Mouse (Mus musculus) MN1 (cell line): ENCODE data around the gene Snn.

ENCODE experiments used
- DNase-seq: peaks from one replicate; pipeline ENCODE4 v3.0.0-alpha.2; 2016; ENCODE audit warnings: low spot score

Gene Snn

DNA sequence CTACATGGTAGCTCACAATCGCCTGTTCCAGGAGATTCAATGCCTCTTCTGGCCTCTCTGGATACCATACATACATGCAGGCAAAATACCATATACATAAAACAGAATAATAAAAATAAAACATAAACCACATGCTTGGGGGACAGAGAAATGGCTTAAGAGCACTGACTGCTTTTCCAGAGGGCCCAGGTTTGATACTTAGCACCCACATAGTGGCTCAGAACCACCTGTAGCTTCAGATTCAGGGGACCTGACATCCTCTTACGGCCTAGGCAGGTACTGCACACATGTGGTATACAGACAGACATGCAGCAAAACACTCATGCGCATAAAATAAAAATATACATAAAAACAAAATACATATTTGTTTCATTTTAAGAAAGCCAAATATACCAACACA is 25.6 kb downstream of the Snn start:
- DNase-seq = no peak

DNA sequence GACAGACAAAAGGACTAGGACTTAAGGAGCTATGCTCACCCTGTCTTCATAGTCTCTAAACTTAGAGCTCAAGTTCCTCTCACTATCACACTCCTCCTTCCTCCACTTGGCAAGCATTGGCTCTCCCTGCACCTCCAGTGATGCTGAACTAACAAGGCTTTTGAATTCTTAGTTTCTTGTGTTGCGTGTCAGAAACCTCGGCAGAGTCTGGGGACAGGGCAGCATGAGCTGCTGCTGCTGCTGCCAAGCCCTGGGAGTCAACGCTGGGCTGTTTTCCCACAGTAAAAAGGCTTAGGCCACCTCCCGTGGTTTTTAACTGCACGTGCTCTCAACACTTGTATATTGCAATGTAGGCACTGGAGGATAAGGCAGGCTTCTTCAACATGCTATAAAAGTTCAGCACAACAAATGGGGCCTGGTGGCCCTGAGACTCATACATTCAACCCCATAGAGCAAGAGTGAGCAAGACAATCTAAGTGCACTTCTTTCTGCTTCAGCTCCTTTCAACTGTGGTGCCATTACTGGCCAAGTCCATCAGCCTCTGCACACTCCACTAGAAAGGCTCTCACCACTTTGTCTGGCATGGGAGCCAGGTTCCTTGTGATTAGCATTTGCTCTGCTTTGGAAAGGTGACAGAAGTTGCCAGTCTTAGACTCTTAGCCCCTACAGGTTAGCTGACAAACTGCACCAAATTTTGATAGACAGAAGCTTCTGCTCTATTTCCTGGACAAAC is 26.3 kb downstream of the Snn start:
- no peak for DNase-seq

GRCm38 (mm10) chr16:11090836-11091570 is 30.3 kb downstream of the Snn start:
- DNase-seq = peak; percentile 88

DNA sequence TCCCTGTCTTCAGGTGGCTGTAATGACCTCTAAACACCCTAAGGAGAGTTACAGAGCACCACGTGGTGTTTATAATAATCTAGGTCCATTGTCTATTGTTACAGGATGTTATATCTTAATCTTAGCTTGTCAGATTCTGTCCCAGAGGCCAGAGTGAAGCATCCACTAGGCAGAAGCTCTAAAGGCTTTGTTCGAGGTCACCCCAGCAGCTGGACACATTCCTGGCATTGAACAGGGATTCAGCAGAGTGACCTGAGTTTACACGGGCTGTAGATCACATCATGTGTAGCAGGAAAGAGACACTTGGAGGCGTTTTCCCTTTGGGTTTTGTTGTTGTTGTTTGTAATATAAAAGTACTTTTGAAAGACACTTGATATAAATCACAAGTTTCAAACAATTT is 31.3 kb downstream of the Snn start:
- DNase-seq = no peak

DNA sequence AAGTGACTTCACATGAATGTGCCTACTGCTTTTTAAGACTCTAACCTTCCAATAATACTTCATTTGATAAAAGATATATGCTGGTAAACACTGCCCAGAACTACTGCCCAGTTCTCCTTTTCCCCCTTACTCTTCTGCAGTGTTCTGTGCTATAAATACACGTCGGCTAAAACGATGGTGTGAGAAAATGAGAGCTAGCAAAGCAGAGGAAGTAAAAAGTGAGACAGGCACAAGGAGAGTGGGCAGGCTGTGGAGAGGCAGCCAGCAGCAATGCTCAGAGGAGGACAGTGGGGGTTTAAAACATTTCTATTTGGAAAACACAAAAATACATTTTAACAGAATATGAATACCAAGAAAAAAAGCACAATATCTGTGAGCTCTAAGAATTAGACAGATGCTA is 31.8 kb downstream of the Snn start:
- DNase-seq = no peak

- DNase-seq = no peak
Measured at GRCm38 (mm10) chr16:11093717-11094386, 33.1 kb downstream of the Snn start.

GRCm38 (mm10) chr16:11097301-11097700 is 36.6 kb downstream of the Snn start:
- no peak for DNase-seq

GRCm38 (mm10) chr16:11104905-11105304 is 44.2 kb downstream of the Snn start:
- DNase-seq = no peak

DNA sequence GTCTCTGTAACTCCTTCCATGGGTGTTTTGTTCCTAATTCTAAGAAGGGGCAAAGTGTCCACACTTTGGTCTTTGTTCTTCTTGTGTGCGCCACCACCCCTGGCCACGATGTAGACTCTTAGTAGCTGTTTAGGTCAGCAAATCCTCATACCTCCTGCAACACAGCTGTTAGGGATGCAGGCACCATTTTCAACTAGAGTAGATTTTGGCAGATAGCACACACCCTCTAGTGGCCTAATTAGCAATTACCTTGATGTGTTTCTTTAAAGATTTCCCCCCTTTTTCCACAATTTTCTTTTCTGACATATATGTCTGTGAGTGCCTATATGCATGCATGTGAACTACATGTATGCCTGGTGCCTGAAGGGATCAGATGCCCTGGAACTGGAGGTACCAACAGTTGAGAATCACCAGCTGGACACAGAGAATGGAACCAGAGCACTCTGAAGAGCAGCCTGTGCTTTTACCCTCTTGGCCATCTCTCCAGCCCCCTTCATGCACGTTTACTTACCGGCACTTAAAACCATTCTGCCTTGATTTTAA is 48.5 kb downstream of the Snn start:
- peak; percentile 57 for DNase-seq

- no peak for DNase-seq
Measured at GRCm38 (mm10) chr16:11122625-11123024, 61.9 kb downstream of the Snn start.

- no peak for DNase-seq
Measured at GRCm38 (mm10) chr16:11124110-11124509, 63.4 kb downstream of the Snn start.
